Mouse (Mus musculus) neural tube, embryonic 14.5 days (tissue): ENCODE data around the gene S100a4. TPM values are rescaled to one million over a fixed set of nuclear protein-coding genes. Genes with fewer than 3 reads are reported as not detected.

Experiments used
- ATAC-seq: fragments of 200-750 bp; cut with Nextera tagmentation; 2 replicates; pipeline ENCODE4 v1.8.0; 2017; ENCODE audit warnings: low read depth, mild to moderate bottlenecking, moderate TSS enrichment, moderate library complexity
- H3K27ac ChIP-seq: fragments of 300-500 bp; sonication (generic); 2 replicates; pipeline ENCODE4 v1.5.1; 2014; ENCODE audit warnings: low read depth, mild to moderate bottlenecking, control low read depth, low read length, moderate library complexity, mixed read lengths
- H3K27me3 ChIP-seq: fragments of 300-500 bp; sonication (generic); 2 replicates; pipeline ENCODE4 v1.6.1; 2014; ENCODE audit warnings: low read length; ENCODE audit not compliant: control insufficient read depth, insufficient read depth
- H3K36me3 ChIP-seq: fragments of 300-500 bp; sonication (generic); 2 replicates; pipeline ENCODE4 v1.6.1; 2014; ENCODE audit warnings: low read length, mixed read lengths; ENCODE audit not compliant: control insufficient read depth, insufficient read depth
- H3K4me1 ChIP-seq: fragments of 300-500 bp; sonication (generic); 2 replicates; pipeline ENCODE4 v1.6.1; 2014; ENCODE audit warnings: low read length; ENCODE audit not compliant: control insufficient read depth, insufficient read depth
- H3K4me2 ChIP-seq: fragments of 300-500 bp; sonication (generic); 2 replicates; pipeline ENCODE4 v1.6.1; 2014; ENCODE audit warnings: mild to moderate bottlenecking, low read depth, low read length, control low read depth
- H3K4me3 ChIP-seq: fragments of 300-500 bp; sonication (generic); 2 replicates; pipeline ENCODE4 v1.5.1; 2014; ENCODE audit warnings: low read depth, low read length, control low read depth, mixed read lengths
- H3K9ac ChIP-seq: fragments of 300-500 bp; sonication (generic); replicated peaks from 2 replicates; pipeline ENCODE4 v1.6.1; 2014; ENCODE audit warnings: low read depth, mild to moderate bottlenecking, control low read depth, low read length, mixed read lengths
- H3K9me3 ChIP-seq: fragments of 300-500 bp; sonication (generic); 2 replicates; pipeline ENCODE4 v1.6.1; 2016; ENCODE audit warnings: low read length; ENCODE audit not compliant: control insufficient read depth
- WGBS: fragments of 180-500 bp; shearing (Covaris S2); extraction: QIAGEN DNeasy Blood & Tissue Kit; methylation state at CpG from one replicate; pipeline ENCODE4 v1.1.7; 2014; 5-methylcytosine and 5-hydroxymethylcytosine counted together
- polyA plus RNA-seq: library from polyadenylated mRNA; unstranded; fragments of >200 nt; fragmentation: Nextera tagmentation; extraction: Ambion mirVana; gene quantifications from 2 replicates; pipeline ENCODE4 v1.2.1, GENCODE M21; 2014

The S100a4 gene
- polyA plus RNA-seq, 1 experiment from 2014 or later = not detected

GRCm38 (mm10) chr3:90605049-90605448 is 1.5 kb downstream of the S100a4 start:
- Histone ChIP-seq H3K36me3 (no peaks in the 10 kb centered on the region), H3K9ac (no peak overlapping the region), H3K27me3 (no peaks in the 10 kb centered on the region), H3K27ac (no peak overlapping the region), H3K4me3 (no peak overlapping the region), H3K4me1 (no peaks in the 10 kb centered on the region), H3K4me2 (no peak overlapping the region), H3K9me3 (no peaks in the 10 kb centered on the region)
- no peak for ATAC-seq
- 84% methylated on average over 3 of the region's 3 CpGs for WGBS

GRCm38 (mm10) chr3:90605736-90606135 is 2.2 kb downstream of the S100a4 start:
- Histone ChIP-seq H3K4me2 (no peak overlapping the region), H3K27me3 (no peaks in the 10 kb centered on the region), H3K4me1 (no peaks in the 10 kb centered on the region), H3K4me3 (no peak overlapping the region), H3K36me3 (no peaks in the 10 kb centered on the region), H3K9me3 (no peaks in the 10 kb centered on the region), H3K9ac (no peak overlapping the region), H3K27ac (no peak overlapping the region)
- 92% methylated on average over 2 of the region's 2 CpGs for WGBS
- no peak for ATAC-seq

GRCm38 (mm10) chr3:90606185-90606584 is 2.6 kb downstream of the S100a4 start:
- Histone ChIP-seq H3K9ac (no peak overlapping the region), H3K27ac (no peak overlapping the region), H3K4me2 (no peak overlapping the region), H3K4me1 (no peaks in the 10 kb centered on the region), H3K4me3 (no peak overlapping the region), H3K27me3 (no peaks in the 10 kb centered on the region), H3K9me3 (no peaks in the 10 kb centered on the region), H3K36me3 (no peaks in the 10 kb centered on the region)
- ATAC-seq = no peak
- WGBS = 97% methylated on average over 6 of the region's 6 CpGs

GRCm38 (mm10) chr3:90607361-90607760 is 3.8 kb downstream of the S100a4 start:
- Histone ChIP-seq H3K4me3 (no peak overlapping the region), H3K36me3 (no peaks in the 10 kb centered on the region), H3K27me3 (no peaks in the 10 kb centered on the region), H3K27ac (no peak overlapping the region), H3K9me3 (no peaks in the 10 kb centered on the region), H3K4me1 (no peaks in the 10 kb centered on the region), H3K4me2 (no peak overlapping the region), H3K9ac (no peak overlapping the region)
- no peak for ATAC-seq
- 78% methylated on average over 3 of the region's 3 CpGs for WGBS

- WGBS = 66% methylated on average over 3 of the region's 3 CpGs
Observed at GRCm38 (mm10) chr3:90608223-90608622, 4.7 kb downstream of the S100a4 start, which contains the start of gene S100a5. TSS of gene S100a5 (plus strand) at chr3:90608523.

GRCm38 (mm10) chr3:90609102-90609501 is 5.5 kb downstream of the S100a4 start:
- Histone ChIP-seq H3K9me3 (no peaks in the 10 kb centered on the region), H3K27me3 (no peaks in the 10 kb centered on the region), H3K4me3 (no peak overlapping the region), H3K27ac (no peak overlapping the region), H3K4me2 (no peak overlapping the region), H3K4me1 (no peaks in the 10 kb centered on the region; the same call in 1 of the 2 replicates), H3K36me3 (no peaks in the 10 kb centered on the region), H3K9ac (no peak overlapping the region)
- no peak for ATAC-seq

More at GRCm38 (mm10) chr3:90608223-90608622, 4.7 kb downstream of the S100a4 start, which contains the start of gene S100a5:
- Histone ChIP-seq H3K27me3 (no peaks in the 10 kb centered on the region), H3K9ac (no peak within 1 kb of the TSS), H3K36me3 (no peaks in the 10 kb centered on the region), H3K27ac (no peak within 1 kb of the TSS), H3K9me3 (no peaks in the 10 kb centered on the region), H3K4me2 (no peak within 1 kb of the TSS), H3K4me3 (no peak within 1 kb of the TSS), H3K4me1 (no peaks in the 10 kb centered on the region; the same call in 1 of the 2 replicates)
- no peak for ATAC-seq

- ATAC-seq = no peak
- Histone ChIP-seq H3K4me1 (no peaks in the 10 kb centered on the region; the same call in 1 of the 2 replicates), H3K27me3 (no peaks in the 10 kb centered on the region), H3K4me3 (no peak overlapping the region), H3K4me2 (no peak overlapping the region), H3K9ac (no peak overlapping the region), H3K36me3 (no peaks in the 10 kb centered on the region), H3K9me3 (no peaks in the 10 kb centered on the region), H3K27ac (no peak overlapping the region)
- 86% methylated on average over 3 of the region's 3 CpGs for WGBS
Observed at GRCm38 (mm10) chr3:90611494-90611893, 7.9 kb downstream of the S100a4 start.

GRCm38 (mm10) chr3:90612061-90612460 is 8.5 kb downstream of the S100a4 start:
- no peaks in the 10 kb centered on the region; the same call in 1 of the 2 replicates for H3K4me1 ChIP-seq
- H3K4me3 ChIP-seq = no peak overlapping the region
- WGBS = 62% methylated on average over 4 of the region's 4 CpGs
- no peaks in the 10 kb centered on the region for H3K27me3 ChIP-seq
- H3K27ac ChIP-seq = no peak overlapping the region
- H3K9me3 ChIP-seq = no peaks in the 10 kb centered on the region
- no peak overlapping the region for H3K4me2 ChIP-seq
- ATAC-seq = no peak
- H3K9ac ChIP-seq = no peak overlapping the region
- no peaks in the 10 kb centered on the region for H3K36me3 ChIP-seq

- H3K4me1 ChIP-seq = no peaks in the 10 kb centered on the region; the same call in 1 of the 2 replicates
- peak; percentile 76; the same call in 1 of the 2 replicates for ATAC-seq
- H3K9me3 ChIP-seq = no peaks in the 10 kb centered on the region
- peak within 1 kb of the TSS; percentile 51 for H3K4me2 ChIP-seq
- H3K4me3 ChIP-seq = peak within 1 kb of the TSS; percentile 22; the same call in 1 of the 2 replicates
- no peak within 1 kb of the TSS for H3K27ac ChIP-seq
- H3K27me3 ChIP-seq = no peaks in the 10 kb centered on the region
- no peaks in the 10 kb centered on the region for H3K36me3 ChIP-seq
- 1% methylated on average over 23 of the region's 23 CpGs for WGBS
- no peak within 1 kb of the TSS for H3K9ac ChIP-seq
Observed at GRCm38 (mm10) chr3:90612728-90613291, 9.2 kb downstream of the S100a4 start, which contains the start of gene S100a6. TSS of gene S100a6 (plus strand) at chr3:90612882.
